Mouse (Mus musculus): ENCODE data around the gene Ctsf. TPM values are rescaled to one million over a fixed set of nuclear protein-coding genes. Genes with fewer than 3 reads are reported as not detected.

The Ctsf gene
- polyA plus RNA-seq, 1 experiment, result 19.4 TPM

DNA sequence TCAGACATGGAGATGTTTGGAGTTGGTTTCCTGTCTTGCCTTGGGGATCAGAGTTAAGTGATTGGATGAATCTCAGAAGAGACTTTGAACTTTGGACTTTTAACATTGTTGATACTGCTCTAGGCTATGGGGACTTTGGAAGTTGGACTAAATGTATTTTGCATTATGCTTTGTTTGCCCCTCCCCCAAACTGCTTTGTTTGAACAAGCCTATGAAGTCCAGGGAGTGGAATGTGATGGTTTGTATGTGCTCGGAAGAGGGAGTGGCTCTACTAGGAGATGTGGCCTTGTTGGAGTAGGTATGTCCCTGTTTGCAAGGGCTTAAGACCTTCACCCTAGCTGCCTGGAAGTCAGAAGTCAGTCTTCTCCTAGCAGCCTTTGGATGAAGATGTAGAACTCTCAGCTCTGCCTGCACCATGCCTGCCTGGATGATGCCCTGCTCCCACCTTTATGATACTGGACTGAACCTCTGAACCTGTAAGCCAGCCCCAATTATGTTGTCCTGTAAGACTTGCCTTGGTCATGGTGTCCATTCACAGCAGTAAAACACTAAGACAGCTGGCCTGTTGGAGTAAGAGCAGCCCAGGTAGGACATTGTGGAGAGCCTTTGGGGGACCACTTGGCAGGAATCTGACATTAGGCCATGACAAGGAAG lies 37.6 kb upstream of the Ctsf start:
- WGBS, result 77% methylated on average over 1 of the region's 1 CpGs
- Histone ChIP-seq H3K4me3 (replicated peaks; ENCODE audit: control insufficient read depth, low read depth, low read length) (no peak overlapping the region), H3K4me1 (ENCODE audit: control insufficient read depth, insufficient read depth, low read length) (no peaks in the 10 kb centered on the region), H3K27ac (ENCODE audit: control insufficient read depth, insufficient read depth, low read depth, low read length, poor library complexity) (no peak overlapping the region)
- TF ChIP-seq CTCF (IDR thresholded peaks at IDR 0.05; ENCODE audit: control insufficient read depth, insufficient read depth, low read length) (no peak), POLR2A (IDR thresholded peaks at IDR 0.05; ENCODE audit: borderline replicate concordance, control insufficient read depth, low read depth, low read length) (no peak)

DNA sequence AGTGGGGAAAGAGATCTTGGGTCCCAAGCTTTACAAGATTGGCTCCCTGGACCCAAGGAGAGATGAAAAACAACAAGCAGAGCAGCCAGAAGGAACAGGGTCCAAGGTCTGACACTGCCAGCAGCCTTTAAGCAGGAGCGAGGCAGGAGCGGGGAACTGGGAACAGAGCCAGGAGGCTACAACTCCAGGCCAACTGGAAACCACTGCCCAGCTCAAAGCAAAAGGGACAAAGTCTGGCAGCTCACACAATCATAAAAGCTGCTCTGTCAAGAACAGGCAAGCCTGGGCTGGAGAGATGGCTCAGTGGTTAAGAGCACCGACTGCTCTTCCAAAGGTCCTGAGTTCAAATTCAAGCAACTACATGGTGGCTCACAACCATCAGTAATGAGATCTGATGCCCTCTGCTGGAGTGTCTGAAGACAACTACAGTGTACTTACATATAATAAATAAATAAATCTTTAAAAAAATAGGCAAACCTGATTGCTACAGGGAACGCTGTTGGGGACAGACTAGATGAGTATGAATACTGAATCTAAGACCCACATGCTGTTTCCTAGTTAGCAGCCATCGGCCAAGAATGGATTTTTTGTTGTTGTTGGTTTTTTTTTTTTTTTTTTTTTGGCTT lies 34.1 kb upstream of the Ctsf start:
- TF ChIP-seq POLR2A (IDR thresholded peaks at IDR 0.05; ENCODE audit: borderline replicate concordance, control insufficient read depth, low read depth, low read length), result no peak
- TF ChIP-seq CTCF (IDR thresholded peaks at IDR 0.05; ENCODE audit: control insufficient read depth, insufficient read depth, low read length), result no peak
- 77% methylated on average over 5 of the region's 5 CpGs for WGBS
- H3K4me1 ChIP-seq (ENCODE audit: control insufficient read depth, insufficient read depth, low read length), result no peaks in the 10 kb centered on the region
- H3K4me3 ChIP-seq (replicated peaks; ENCODE audit: control insufficient read depth, low read depth, low read length), result no peak overlapping the region
- no peak overlapping the region for H3K27ac ChIP-seq (ENCODE audit: control insufficient read depth, insufficient read depth, low read depth, low read length, poor library complexity)

DNA sequence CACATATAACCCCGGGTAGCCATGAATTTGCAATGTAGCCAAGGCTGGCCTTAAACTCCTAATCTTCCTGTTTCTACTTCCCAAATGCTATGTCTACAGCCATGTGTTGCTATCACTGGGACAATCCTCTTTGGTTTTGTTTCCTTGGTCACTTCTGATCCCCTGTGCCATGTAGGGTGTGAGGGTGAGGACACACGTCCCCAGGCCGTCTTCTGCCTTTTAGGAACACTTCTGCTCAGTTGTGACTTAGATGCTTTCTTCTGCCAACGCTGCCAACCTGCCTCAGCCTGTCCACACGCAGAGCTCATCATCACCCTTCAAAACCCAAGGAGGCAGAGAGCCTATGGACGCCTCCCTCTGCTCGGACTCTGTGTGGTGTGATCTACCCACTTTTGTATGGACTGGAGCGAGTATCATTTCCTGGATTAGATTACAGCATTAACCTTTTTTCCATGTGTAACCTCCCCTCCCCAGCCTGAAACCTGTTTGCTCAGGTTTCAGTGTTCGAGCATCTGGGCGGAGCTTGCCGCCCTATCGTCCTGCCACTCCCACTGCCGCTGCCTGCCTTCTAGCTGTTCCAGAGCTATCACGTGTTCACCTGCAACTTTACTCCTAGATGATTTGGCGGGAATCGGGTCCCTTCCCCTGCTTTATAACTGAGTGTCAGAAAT lies 26.4 kb upstream of the Ctsf start:
- H3K4me1 ChIP-seq (ENCODE audit: control insufficient read depth, insufficient read depth, low read length), result no peaks in the 10 kb centered on the region
- H3K4me3 ChIP-seq (replicated peaks; ENCODE audit: control insufficient read depth, low read depth, low read length), result no peak overlapping the region
- no peak for TF ChIP-seq CTCF (IDR thresholded peaks at IDR 0.05; ENCODE audit: control insufficient read depth, insufficient read depth, low read length)
- no peak for TF ChIP-seq POLR2A (IDR thresholded peaks at IDR 0.05; ENCODE audit: borderline replicate concordance, control insufficient read depth, low read depth, low read length)
- WGBS, result 90% methylated on average over 16 of the region's 16 CpGs
- no peak overlapping the region for H3K27ac ChIP-seq (ENCODE audit: control insufficient read depth, insufficient read depth, low read depth, low read length, poor library complexity)

DNA sequence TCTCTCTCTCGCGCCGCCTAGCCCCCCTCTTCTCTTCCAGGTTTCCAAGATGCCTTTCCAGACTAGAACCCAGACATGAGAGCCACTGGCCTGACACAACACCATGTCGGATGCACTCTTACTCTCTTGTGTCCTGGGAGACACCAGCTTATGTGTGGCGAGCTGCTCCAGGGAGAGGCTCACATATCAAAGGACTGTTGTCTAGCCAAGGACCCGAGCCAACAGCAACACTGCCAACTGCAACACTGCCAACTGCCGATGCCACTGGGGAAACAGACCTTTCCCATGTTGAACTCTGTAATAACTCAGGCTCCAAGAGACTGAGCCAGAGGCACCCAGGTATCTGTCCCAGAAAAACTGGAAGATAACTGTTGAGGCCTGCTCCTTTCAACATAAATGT lies 25.8 kb upstream of the Ctsf start:
- TF ChIP-seq CTCF (IDR thresholded peaks at IDR 0.05; ENCODE audit: control insufficient read depth, insufficient read depth, low read length) (no peak), POLR2A (IDR thresholded peaks at IDR 0.05; ENCODE audit: borderline replicate concordance, control insufficient read depth, low read depth, low read length) (no peak)
- Histone ChIP-seq H3K27ac (ENCODE audit: control insufficient read depth, insufficient read depth, low read depth, low read length, poor library complexity) (no peak overlapping the region), H3K4me3 (replicated peaks; ENCODE audit: control insufficient read depth, low read depth, low read length) (no peak overlapping the region), H3K4me1 (ENCODE audit: control insufficient read depth, insufficient read depth, low read length) (no peaks in the 10 kb centered on the region)
- WGBS, result 87% methylated on average over 7 of the region's 7 CpGs

DNA sequence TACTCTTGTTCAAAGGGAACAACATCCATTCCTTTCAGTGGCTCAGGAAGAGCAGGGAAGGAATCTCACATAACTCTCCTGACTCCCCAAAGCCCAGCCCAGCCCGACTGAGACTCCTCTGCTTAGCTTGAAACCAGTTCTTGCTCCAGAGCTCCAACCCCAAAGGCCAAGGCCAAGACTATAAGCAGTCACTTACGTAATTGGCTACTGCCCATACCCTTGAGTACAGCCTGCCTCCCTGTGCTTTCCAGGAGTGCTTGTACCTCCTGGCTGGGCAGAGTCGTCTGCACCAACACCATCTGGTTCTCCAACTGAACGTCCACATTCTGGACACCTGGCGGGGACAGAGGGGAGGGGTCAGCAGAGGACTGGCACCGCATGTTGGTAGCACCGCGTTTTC lies 21.0 kb upstream of the Ctsf start:
- WGBS, result 89% methylated on average over 8 of the region's 8 CpGs
- TF ChIP-seq POLR2A (IDR thresholded peaks at IDR 0.05; ENCODE audit: borderline replicate concordance, control insufficient read depth, low read depth, low read length), result no peak
- no peak for TF ChIP-seq CTCF (IDR thresholded peaks at IDR 0.05; ENCODE audit: control insufficient read depth, insufficient read depth, low read length)
- Histone ChIP-seq H3K4me1 (ENCODE audit: control insufficient read depth, insufficient read depth, low read length) (peaks cover 1% of the 10 kb centered on the region; the same call in 1 of the 2 replicates), H3K4me3 (replicated peaks; ENCODE audit: control insufficient read depth, low read depth, low read length) (no peak overlapping the region), H3K27ac (ENCODE audit: control insufficient read depth, insufficient read depth, low read depth, low read length, poor library complexity) (no peak overlapping the region)

DNA sequence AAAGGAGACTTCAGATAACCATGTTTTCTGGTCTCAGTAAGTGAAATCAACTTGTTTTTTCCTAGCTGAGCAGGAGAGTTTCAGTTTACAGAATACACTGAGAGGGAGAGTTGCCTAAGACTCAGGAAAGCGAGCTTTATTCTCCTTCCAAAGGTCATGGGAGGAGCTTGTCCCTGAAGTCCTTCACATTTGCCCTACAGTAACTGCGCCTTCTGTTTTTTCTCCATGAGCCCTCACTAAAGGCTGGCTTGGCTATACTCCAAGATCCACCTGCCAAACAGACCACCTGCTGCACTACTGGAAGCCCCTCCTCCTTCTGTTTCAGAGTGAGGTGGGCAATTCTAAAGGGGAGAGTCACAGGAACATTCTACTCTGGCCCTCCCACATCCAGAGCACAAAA lies 18.8 kb upstream of the Ctsf start:
- H3K4me3 ChIP-seq (replicated peaks; ENCODE audit: control insufficient read depth, low read depth, low read length), result no peak overlapping the region
- WGBS, result 84% methylated on average over 2 of the region's 2 CpGs
- no peak overlapping the region for H3K27ac ChIP-seq (ENCODE audit: control insufficient read depth, insufficient read depth, low read depth, low read length, poor library complexity)
- TF ChIP-seq POLR2A (IDR thresholded peaks at IDR 0.05; ENCODE audit: borderline replicate concordance, control insufficient read depth, low read depth, low read length), result no peak
- TF ChIP-seq CTCF (IDR thresholded peaks at IDR 0.05; ENCODE audit: control insufficient read depth, insufficient read depth, low read length), result no peak
- peaks cover 1% of the 10 kb centered on the region; the same call in 1 of the 2 replicates for H3K4me1 ChIP-seq (ENCODE audit: control insufficient read depth, insufficient read depth, low read length)

DNA sequence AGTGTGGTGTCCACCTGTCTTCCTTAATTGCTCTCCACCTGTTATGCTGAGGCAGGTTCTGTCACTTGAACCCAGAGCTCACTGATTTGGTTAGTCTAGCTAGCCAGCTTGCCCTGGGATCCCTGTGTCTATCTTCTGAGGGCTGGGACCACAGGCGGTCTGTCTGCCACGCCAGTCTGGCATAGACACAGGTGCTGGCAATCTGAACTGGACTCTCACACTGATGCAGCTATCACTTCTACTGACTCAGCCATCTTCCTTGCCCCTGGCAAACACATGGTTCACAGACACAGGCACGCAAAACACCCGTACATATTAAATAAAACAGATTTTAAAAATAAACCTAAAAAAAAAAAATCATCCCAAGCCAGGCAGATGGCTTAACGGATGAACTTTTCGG lies 17.9 kb upstream of the Ctsf start:
- peaks cover 1% of the 10 kb centered on the region; the same call in 1 of the 2 replicates for H3K4me1 ChIP-seq (ENCODE audit: control insufficient read depth, insufficient read depth, low read length)
- H3K4me3 ChIP-seq (replicated peaks; ENCODE audit: control insufficient read depth, low read depth, low read length), result no peak overlapping the region
- no peak for TF ChIP-seq POLR2A (IDR thresholded peaks at IDR 0.05; ENCODE audit: borderline replicate concordance, control insufficient read depth, low read depth, low read length)
- TF ChIP-seq CTCF (IDR thresholded peaks at IDR 0.05; ENCODE audit: control insufficient read depth, insufficient read depth, low read length), result no peak
- no peak overlapping the region for H3K27ac ChIP-seq (ENCODE audit: control insufficient read depth, insufficient read depth, low read depth, low read length, poor library complexity)
- 88% methylated on average over 6 of the region's 6 CpGs for WGBS

DNA sequence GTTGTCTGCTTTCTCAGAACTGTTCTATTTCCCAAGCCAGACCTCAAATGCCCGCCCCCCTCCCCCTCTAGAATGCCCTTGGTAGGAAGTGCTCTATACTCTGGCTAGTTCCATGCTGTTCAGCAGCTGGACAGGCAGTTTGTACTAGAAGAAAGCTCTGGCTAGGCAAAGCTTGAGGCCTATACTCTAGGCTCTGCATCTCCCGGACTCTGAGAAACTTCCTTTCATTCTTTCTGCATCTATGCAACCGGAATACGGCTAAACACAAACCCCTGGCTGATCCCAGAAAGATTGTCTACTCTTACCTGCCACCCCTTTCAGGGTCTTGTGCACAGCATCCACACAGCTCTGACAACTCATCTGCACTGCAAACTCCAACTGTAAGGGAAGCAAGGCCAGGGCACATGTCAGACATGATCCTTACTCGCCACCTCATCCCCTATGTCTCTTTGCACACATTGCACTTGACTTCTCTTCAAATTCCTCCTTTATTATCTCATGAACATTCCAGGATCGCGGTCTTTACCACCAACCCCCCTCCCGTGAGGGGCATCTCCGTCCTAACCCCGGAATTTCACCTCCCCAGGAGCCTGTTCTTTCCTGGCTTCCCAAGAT lies 16.3 kb upstream of the Ctsf start:
- H3K27ac ChIP-seq (ENCODE audit: control insufficient read depth, insufficient read depth, low read depth, low read length, poor library complexity), result no peak overlapping the region
- H3K4me3 ChIP-seq (replicated peaks; ENCODE audit: control insufficient read depth, low read depth, low read length), result peak overlapping the region; percentile 71
- peaks cover 1% of the 10 kb centered on the region; the same call in 1 of the 2 replicates for H3K4me1 ChIP-seq (ENCODE audit: control insufficient read depth, insufficient read depth, low read length)
- TF ChIP-seq CTCF (IDR thresholded peaks at IDR 0.05; ENCODE audit: control insufficient read depth, insufficient read depth, low read length) (no peak), POLR2A (IDR thresholded peaks at IDR 0.05; ENCODE audit: borderline replicate concordance, control insufficient read depth, low read depth, low read length) (no peak)
- WGBS, result 20% methylated on average over 10 of the region's 10 CpGs
